Mouse (Mus musculus) midbrain, embryonic 13.5 days (tissue): ENCODE data around the gene Chst5. TPM values are rescaled to one million over a fixed set of nuclear protein-coding genes. Genes with fewer than 3 reads are reported as not detected.

Source experiments
- ATAC-seq: fragments of 200-750 bp; cut with Nextera tagmentation; 2 replicates; pipeline ENCODE4 v1.8.0; 2017; ENCODE audit warnings: mild to moderate bottlenecking, moderate TSS enrichment, moderate library complexity
- H3K27ac ChIP-seq: fragments of 300-500 bp; sonication (generic); 2 replicates; pipeline ENCODE4 v1.5.1; 2015; ENCODE audit warnings: inconsistent platforms, mild to moderate bottlenecking, moderate library complexity
- H3K27me3 ChIP-seq: fragments of 300-500 bp; sonication (generic); 2 replicates; pipeline ENCODE4 v1.6.1; 2015; ENCODE audit warnings: mild to moderate bottlenecking, inconsistent platforms
- H3K36me3 ChIP-seq: fragments of 300-500 bp; sonication (generic); 2 replicates; pipeline ENCODE4 v1.6.1; 2015; ENCODE audit warnings: mild to moderate bottlenecking, inconsistent platforms
- H3K4me1 ChIP-seq: fragments of 300-500 bp; sonication (generic); replicated peaks from 2 replicates; pipeline ENCODE4 v1.6.1; 2015; ENCODE audit warnings: inconsistent platforms
- H3K4me2 ChIP-seq: fragments of 300-500 bp; sonication (generic); replicated peaks from 2 replicates; pipeline ENCODE4 v1.6.1; 2015; ENCODE audit warnings: moderate library complexity, mild to moderate bottlenecking, inconsistent platforms
- H3K4me3 ChIP-seq: fragments of 300-500 bp; sonication (generic); replicated peaks from 2 replicates; pipeline ENCODE4 v1.5.1; 2015; ENCODE audit warnings: mild to moderate bottlenecking, inconsistent platforms
- H3K9ac ChIP-seq: fragments of 300-500 bp; sonication (generic); replicated peaks from 2 replicates; pipeline ENCODE4 v1.6.1; 2015; ENCODE audit warnings: mild to moderate bottlenecking, inconsistent platforms
- H3K9me3 ChIP-seq: fragments of 300-500 bp; sonication (generic); 2 replicates; pipeline ENCODE4 v1.6.1; 2016; ENCODE audit warnings: mild to moderate bottlenecking, inconsistent platforms
- WGBS: fragments of 180-500 bp; shearing (Covaris S2); methylation state at CpG from one replicate; pipeline ENCODE4 v1.1.7; 2015; 5-methylcytosine and 5-hydroxymethylcytosine counted together
- polyA plus RNA-seq: library from polyadenylated mRNA; unstranded; fragments of >200 nt; fragmentation: Nextera tagmentation; extraction: Ambion mirVana; gene quantifications from 2 replicates; pipeline ENCODE4 v1.2.1, GENCODE M21; 2015

Chst5 gene
- polyA plus RNA-seq, 1 experiment from 2014 or later = 3.1 TPM

- ATAC-seq = no peak
- Histone ChIP-seq H3K27ac (no peak overlapping the region), H3K9me3 (no peaks in the 10 kb centered on the region), H3K4me3 (no peak overlapping the region), H3K4me1 (no peaks in the 10 kb centered on the region), H3K27me3 (no peaks in the 10 kb centered on the region), H3K36me3 (peaks cover 7% of the 10 kb centered on the region), H3K9ac (no peak overlapping the region), H3K4me2 (no peak overlapping the region)
- 31% methylated on average over 10 of the region's 10 CpGs for WGBS
Observed at GRCm38 (mm10) chr8:111923383-111923804, 13.1 kb upstream of the Chst5 start.

- 91% methylated on average over 4 of the region's 4 CpGs for WGBS
- no peak for ATAC-seq
Observed at GRCm38 (mm10) chr8:111920971-111921370, 10.7 kb upstream of the Chst5 start.

GRCm38 (mm10) chr8:111919663-111920062 is 9.4 kb upstream of the Chst5 start:
- ATAC-seq = no peak
- H3K4me1 ChIP-seq = no peaks in the 10 kb centered on the region
- no peak overlapping the region for H3K4me3 ChIP-seq
- no peaks in the 10 kb centered on the region for H3K27me3 ChIP-seq
- H3K9me3 ChIP-seq = no peaks in the 10 kb centered on the region
- H3K27ac ChIP-seq = no peak overlapping the region
- WGBS = 91% methylated on average over 2 of the region's 2 CpGs
- H3K36me3 ChIP-seq = peaks cover 25% of the 10 kb centered on the region
- H3K9ac ChIP-seq = no peak overlapping the region
- H3K4me2 ChIP-seq = no peak overlapping the region

More at GRCm38 (mm10) chr8:111920971-111921370, 10.7 kb upstream of the Chst5 start:
- H3K27ac ChIP-seq = no peak overlapping the region
- no peak overlapping the region for H3K9ac ChIP-seq
- H3K9me3 ChIP-seq = no peaks in the 10 kb centered on the region
- H3K36me3 ChIP-seq = peaks cover 21% of the 10 kb centered on the region
- no peak overlapping the region for H3K4me3 ChIP-seq
- no peaks in the 10 kb centered on the region for H3K27me3 ChIP-seq
- no peaks in the 10 kb centered on the region for H3K4me1 ChIP-seq
- no peak overlapping the region for H3K4me2 ChIP-seq

DNA sequence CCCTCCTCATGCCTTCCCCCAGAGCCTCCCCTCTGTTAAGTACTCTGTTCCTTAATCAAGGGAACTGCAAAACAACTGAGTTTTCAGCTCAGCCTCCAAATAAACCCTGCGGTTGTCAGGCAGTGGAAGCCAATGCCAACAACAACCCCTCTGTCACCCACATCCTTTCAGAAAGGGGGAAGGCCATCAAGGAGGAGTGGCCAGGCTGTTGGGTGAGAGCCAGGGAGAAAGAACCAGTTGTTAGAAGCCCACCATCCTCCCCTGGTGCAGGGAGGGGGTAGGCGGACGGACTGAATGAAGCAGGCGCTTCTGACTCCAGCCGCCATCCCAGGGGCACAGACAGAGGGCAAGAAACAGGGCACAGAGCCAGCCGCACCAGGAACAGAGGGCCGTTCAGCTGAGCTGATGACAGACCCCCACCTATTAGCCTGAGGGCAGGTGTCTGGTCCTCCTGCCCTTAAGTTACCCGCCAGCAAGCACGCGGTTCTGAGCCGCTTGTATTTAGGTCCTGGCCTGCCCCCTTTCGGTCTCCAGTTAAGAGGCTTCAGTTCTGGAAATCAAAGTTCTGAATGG is 2.7 kb upstream of the Chst5 start:
- Histone ChIP-seq H3K9ac (no peak overlapping the region), H3K27me3 (no peaks in the 10 kb centered on the region), H3K4me3 (no peak overlapping the region), H3K4me2 (no peak overlapping the region), H3K9me3 (no peaks in the 10 kb centered on the region), H3K27ac (peak overlapping the region; percentile 51), H3K36me3 (peaks cover 20% of the 10 kb centered on the region), H3K4me1 (peaks cover 15% of the 10 kb centered on the region)
- peak; percentile 87 for ATAC-seq
- WGBS = 42% methylated on average over 12 of the region's 12 CpGs

DNA sequence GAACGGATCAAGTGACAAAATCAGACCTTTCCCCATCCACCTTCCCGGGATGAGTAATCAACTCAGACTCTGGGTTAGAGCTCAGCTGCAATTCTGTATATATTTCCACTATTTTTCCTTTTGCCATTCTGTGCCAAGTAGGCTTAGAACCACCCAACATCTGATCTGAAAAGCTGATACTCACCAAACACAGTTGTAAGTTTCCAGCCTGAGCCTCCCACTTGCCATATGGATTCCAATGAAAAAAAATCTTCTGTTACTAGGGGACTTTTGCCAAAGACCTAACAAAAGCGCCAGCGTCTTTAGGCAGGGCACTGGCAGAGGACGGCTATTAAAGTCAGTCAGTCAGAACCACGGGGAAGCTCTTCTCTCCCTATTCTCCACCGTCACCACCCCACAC is 1.3 kb upstream of the Chst5 start:
- Histone ChIP-seq H3K9me3 (no peaks in the 10 kb centered on the region), H3K27ac (no peak overlapping the region), H3K4me3 (no peak overlapping the region), H3K4me2 (no peak overlapping the region), H3K27me3 (no peaks in the 10 kb centered on the region), H3K9ac (no peak overlapping the region), H3K36me3 (peaks cover 13% of the 10 kb centered on the region), H3K4me1 (peaks cover 15% of the 10 kb centered on the region)
- ATAC-seq = no peak
- 37% methylated on average over 7 of the region's 7 CpGs for WGBS

GRCm38 (mm10) chr8:111905500-111906121 is 4.6 kb downstream of the Chst5 start:
- Histone ChIP-seq H3K36me3 (no peaks in the 10 kb centered on the region), H3K4me1 (peaks cover 15% of the 10 kb centered on the region), H3K27ac (no peak overlapping the region), H3K9me3 (no peaks in the 10 kb centered on the region), H3K27me3 (no peaks in the 10 kb centered on the region), H3K4me2 (no peak overlapping the region), H3K9ac (no peak overlapping the region), H3K4me3 (no peak overlapping the region)
- WGBS = 73% methylated on average over 7 of the region's 8 CpGs
- no peak for ATAC-seq

GRCm38 (mm10) chr8:111902080-111902479 is 8.2 kb downstream of the Chst5 start:
- WGBS = 44% methylated on average over 5 of the region's 5 CpGs
- H3K4me1 ChIP-seq = no peaks in the 10 kb centered on the region
- no peak overlapping the region for H3K4me2 ChIP-seq

DNA sequence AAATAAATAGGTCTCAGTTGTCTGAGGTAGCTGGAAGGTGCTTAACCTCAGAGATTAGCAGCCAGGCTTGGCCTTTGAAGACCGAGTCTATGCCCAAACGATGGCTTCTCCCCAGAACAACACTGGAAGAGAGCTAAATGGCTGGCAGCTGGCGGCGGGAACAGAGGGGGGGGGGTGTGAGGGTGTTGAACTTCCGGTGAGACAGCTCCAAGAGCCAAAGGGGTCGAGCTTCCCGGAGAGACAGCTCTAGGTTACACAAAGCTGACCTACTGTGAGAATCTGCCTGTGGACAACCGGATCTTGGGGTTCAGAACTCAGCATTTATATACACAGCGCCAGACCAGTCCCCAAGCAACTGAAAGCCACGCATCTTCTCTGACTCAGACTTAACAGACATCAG is 11.7 kb downstream of the Chst5 start:
- H3K4me1 ChIP-seq = no peaks in the 10 kb centered on the region
- no peak for ATAC-seq
- H3K4me3 ChIP-seq = no peak overlapping the region
- no peaks in the 10 kb centered on the region for H3K9me3 ChIP-seq
- H3K27me3 ChIP-seq = no peaks in the 10 kb centered on the region
- H3K9ac ChIP-seq = no peak overlapping the region
- no peak overlapping the region for H3K27ac ChIP-seq
- no peak overlapping the region for H3K4me2 ChIP-seq
- no peaks in the 10 kb centered on the region for H3K36me3 ChIP-seq
- WGBS = 36% methylated on average over 10 of the region's 10 CpGs

More at GRCm38 (mm10) chr8:111902080-111902479, 8.2 kb downstream of the Chst5 start:
- Histone ChIP-seq H3K4me3 (no peak overlapping the region), H3K9me3 (no peaks in the 10 kb centered on the region), H3K27ac (no peak overlapping the region), H3K9ac (no peak overlapping the region), H3K27me3 (no peaks in the 10 kb centered on the region), H3K36me3 (no peaks in the 10 kb centered on the region)
- no peak for ATAC-seq

GRCm38 (mm10) chr8:111894955-111895354 is 15.3 kb downstream of the Chst5 start:
- Histone ChIP-seq H3K36me3 (no peaks in the 10 kb centered on the region), H3K4me2 (no peak overlapping the region), H3K9me3 (no peaks in the 10 kb centered on the region), H3K27me3 (peaks cover 26% of the 10 kb centered on the region), H3K9ac (no peak overlapping the region), H3K27ac (no peak overlapping the region), H3K4me3 (no peak overlapping the region), H3K4me1 (peaks cover 8% of the 10 kb centered on the region; the same call in 1 of the 2 replicates)
- ATAC-seq = no peak
- WGBS = 89% methylated on average over 7 of the region's 7 CpGs

DNA sequence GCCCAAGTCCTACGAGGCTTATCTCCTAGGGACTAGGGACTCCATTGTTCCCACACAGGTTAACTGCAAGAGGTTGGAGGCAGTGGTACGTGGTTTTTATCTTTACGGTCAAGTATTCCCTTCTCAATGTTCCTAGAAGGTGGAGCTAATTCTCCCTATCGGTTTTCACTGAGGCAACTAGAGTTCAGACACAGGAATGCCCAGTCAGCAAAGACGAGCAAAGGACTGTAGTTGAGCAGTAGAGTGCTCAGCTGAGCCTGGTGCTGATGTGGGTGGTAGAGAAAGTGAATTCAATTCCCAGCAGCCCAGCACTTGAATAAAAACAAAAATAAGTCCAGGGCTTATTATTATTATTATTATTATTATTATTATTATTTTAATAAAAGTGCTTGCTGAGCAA is 17.6 kb downstream of the Chst5 start:
- Histone ChIP-seq H3K9ac (no peak overlapping the region), H3K9me3 (no peaks in the 10 kb centered on the region), H3K4me3 (no peak overlapping the region), H3K4me2 (no peak overlapping the region), H3K4me1 (peaks cover 13% of the 10 kb centered on the region; the same call in 1 of the 2 replicates), H3K36me3 (no peaks in the 10 kb centered on the region), H3K27me3 (peaks cover 48% of the 10 kb centered on the region), H3K27ac (no peak overlapping the region)
- 73% methylated on average over 5 of the region's 5 CpGs for WGBS
- ATAC-seq = no peak

DNA sequence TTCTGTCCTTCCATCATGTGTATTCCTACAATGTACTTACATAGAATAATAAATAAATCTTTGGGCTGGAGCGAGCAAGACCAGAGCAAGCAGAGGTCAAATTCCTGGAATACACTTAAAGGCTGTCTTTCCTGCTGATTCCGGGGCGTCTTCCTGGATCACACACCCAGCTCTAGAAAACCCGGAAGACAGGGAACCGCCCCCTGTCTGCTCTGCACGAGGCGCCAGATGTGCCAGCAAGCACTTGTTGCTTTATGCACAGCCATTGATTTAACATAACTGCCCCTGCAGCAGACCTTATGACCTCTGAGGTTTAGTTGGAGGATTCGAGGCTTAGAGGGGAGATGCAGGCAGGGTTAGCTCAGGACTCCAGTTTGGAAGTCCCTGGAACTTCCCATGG is 18.3 kb downstream of the Chst5 start:
- ATAC-seq = no peak
- H3K4me1 ChIP-seq = peaks cover 13% of the 10 kb centered on the region; the same call in 1 of the 2 replicates
- H3K4me2 ChIP-seq = no peak overlapping the region
- H3K9me3 ChIP-seq = no peaks in the 10 kb centered on the region
- no peak overlapping the region for H3K9ac ChIP-seq
- no peaks in the 10 kb centered on the region for H3K36me3 ChIP-seq
- 47% methylated on average over 8 of the region's 8 CpGs for WGBS
- H3K27me3 ChIP-seq = peaks cover 48% of the 10 kb centered on the region
- H3K4me3 ChIP-seq = no peak overlapping the region
- H3K27ac ChIP-seq = no peak overlapping the region

- 73% methylated on average over 6 of the region's 6 CpGs for WGBS
Observed at GRCm38 (mm10) chr8:111890911-111891303, 19.3 kb downstream of the Chst5 start.

More at GRCm38 (mm10) chr8:111890911-111891303, 19.3 kb downstream of the Chst5 start:
- H3K4me1 ChIP-seq = peaks cover 13% of the 10 kb centered on the region; the same call in 1 of the 2 replicates
- H3K4me3 ChIP-seq = no peak overlapping the region
- no peak for ATAC-seq
- no peak overlapping the region for H3K9ac ChIP-seq
- H3K36me3 ChIP-seq = no peaks in the 10 kb centered on the region
- peaks cover 56% of the 10 kb centered on the region for H3K27me3 ChIP-seq
- H3K4me2 ChIP-seq = no peak overlapping the region
- no peaks in the 10 kb centered on the region for H3K9me3 ChIP-seq
- no peak overlapping the region for H3K27ac ChIP-seq
